Comparison of ENCODE assay signal across 8 mouse cellular contexts in the genomic region with DNA sequence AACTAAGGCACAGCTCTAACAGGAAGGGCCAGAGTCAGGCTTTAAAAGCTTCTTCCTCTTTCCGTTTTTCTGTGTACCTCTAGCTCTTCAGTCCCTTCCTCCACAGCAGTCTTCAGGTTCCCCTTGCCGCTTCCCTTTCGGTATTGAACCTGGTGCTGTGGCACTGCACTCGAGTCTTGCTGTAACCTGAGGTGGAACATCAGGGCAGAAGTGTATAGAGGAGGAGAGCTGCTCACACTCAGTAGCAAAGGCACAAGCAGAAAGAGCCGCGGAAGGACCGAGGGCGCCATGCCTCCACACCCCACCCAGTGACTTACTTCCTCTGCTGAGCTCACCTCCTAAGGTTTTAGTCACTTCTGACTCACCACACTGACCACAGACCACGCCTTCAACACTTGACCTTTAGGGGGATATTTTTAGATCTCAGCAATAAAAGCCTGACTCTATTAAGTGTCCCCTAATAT. TPM values are rescaled to one million over a fixed set of nuclear protein-coding genes. Genes with fewer than 3 reads are reported as not detected.
DNase-seq lines count a peak whose midpoint lies in the region; ATAC-seq and TF ChIP-seq lines count a peak whose summit lies in the region.

A gene (minus strand): TSS at position 321 of the 464 bp plus-strand sequence.

- H3K27me3 ChIP-seq in kidney, embryonic 15.5 days, result no peaks in the 10 kb centered on the region
- no peaks in the 10 kb centered on the region for H3K27me3 ChIP-seq in heart, embryonic 15.5 days
- H3K27me3 ChIP-seq in limb, embryonic 10.5 days (ENCODE audit: low read depth, poor library complexity, severe bottlenecking), result no peaks in the 10 kb centered on the region
- H3K27me3 ChIP-seq in midbrain, embryonic 10.5 days (ENCODE audit: low read depth, poor library complexity, severe bottlenecking), result no peaks in the 10 kb centered on the region
- H3K27me3 ChIP-seq in stomach, embryonic 16.5 days (ENCODE audit: control insufficient read depth, insufficient read depth, low read length), result no peaks in the 10 kb centered on the region

- no peaks in the 10 kb centered on the region for H3K4me1 ChIP-seq in kidney, embryonic 15.5 days
- peaks cover 23% of the 10 kb centered on the region for H3K4me1 ChIP-seq in bone marrow macrophage, adult 2 months (ENCODE audit: control insufficient read depth, insufficient read depth, low read length)
- 0 out of 2 replicates have a peak, but pooled peaks cover 3% of the 10 kb centered on the region for H3K4me1 ChIP-seq in heart, embryonic 15.5 days (replicated peaks)
- H3K4me1 ChIP-seq in limb, embryonic 10.5 days, result no peaks in the 10 kb centered on the region
- H3K4me1 ChIP-seq in midbrain, embryonic 10.5 days, result no peaks in the 10 kb centered on the region
- no peaks in the 10 kb centered on the region for H3K4me1 ChIP-seq in stomach, embryonic 16.5 days (ENCODE audit: control insufficient read depth, insufficient read depth, low read length)

- no peak for TF ChIP-seq POLR2A in bone marrow macrophage, adult 2 months (IDR thresholded peaks at IDR 0.05; ENCODE audit: borderline replicate concordance, low read depth, low read length)

- H3K9ac ChIP-seq in kidney, embryonic 15.5 days, result no peak within 1 kb of the TSS
- H3K9ac ChIP-seq in heart, embryonic 15.5 days, result no peak within 1 kb of the TSS
- no peak within 1 kb of the TSS for H3K9ac ChIP-seq in stomach, embryonic 16.5 days (ENCODE audit: low read length)

- H3K9me3 ChIP-seq in kidney, embryonic 15.5 days (replicated peaks), result no peaks in the 10 kb centered on the region
- no peaks in the 10 kb centered on the region for H3K9me3 ChIP-seq in heart, embryonic 15.5 days (replicated peaks)
- 0 out of 2 replicates have a peak, but pooled peaks cover 2% of the 10 kb centered on the region for H3K9me3 ChIP-seq in limb, embryonic 10.5 days (replicated peaks)
- no peaks in the 10 kb centered on the region for H3K9me3 ChIP-seq in midbrain, embryonic 10.5 days (replicated peaks)
- H3K9me3 ChIP-seq in stomach, embryonic 16.5 days (replicated peaks; ENCODE audit: control insufficient read depth, low read length), result no peaks in the 10 kb centered on the region; the same call in 1 of the 2 replicates

- H3K4me2 ChIP-seq in kidney, embryonic 15.5 days, result no peak within 1 kb of the TSS
- H3K4me2 ChIP-seq in heart, embryonic 15.5 days, result no peak within 1 kb of the TSS
- no peak within 1 kb of the TSS for H3K4me2 ChIP-seq in stomach, embryonic 16.5 days (ENCODE audit: low read depth, low read length)

- H3K27ac ChIP-seq in kidney, embryonic 15.5 days, result no peak within 1 kb of the TSS
- H3K27ac ChIP-seq in bone marrow macrophage, adult 2 months (ENCODE audit: insufficient read depth, low read depth, low read length), result peak within 1 kb of the TSS; percentile 98
- H3K27ac ChIP-seq in heart, embryonic 15.5 days, result no peak within 1 kb of the TSS
- no peak within 1 kb of the TSS for H3K27ac ChIP-seq in limb, embryonic 10.5 days
- H3K27ac ChIP-seq in midbrain, embryonic 10.5 days (replicated peaks), result no peak within 1 kb of the TSS
- H3K27ac ChIP-seq in stomach, embryonic 16.5 days (ENCODE audit: low read length), result 0 out of 2 replicates have a peak within 1 kb of the TSS, but pooled peaks have one; percentile 34

- ATAC-seq in kidney, embryonic 15.5 days (replicated peaks; ENCODE audit: low FRiP score), result no peak
- ATAC-seq in heart, embryonic 15.5 days (replicated peaks; ENCODE audit: insufficient number of reproducible peaks, insufficient read depth, low FRiP score, low read depth), result no peak
- no peak for ATAC-seq in stomach, embryonic 16.5 days (ENCODE audit: insufficient read depth, low FRiP score)

- DNase-seq in kidney, adult 11 months, result no peak
- no peak for DNase-seq in limb, embryonic 10.5 days (ENCODE audit: low spot score)
- no peak for DNase-seq in midbrain, embryonic 10.5 days (ENCODE audit: low spot score)
- DNase-seq in ovary, adult 18-20 months (ENCODE audit: low spot score), result no peak

- no peak within 1 kb of the TSS for H3K4me3 ChIP-seq in kidney, embryonic 15.5 days (replicated peaks)
- peak within 1 kb of the TSS; percentile 73 for H3K4me3 ChIP-seq in bone marrow macrophage, adult 2 months (ENCODE audit: insufficient read depth, low read length)
- H3K4me3 ChIP-seq in heart, embryonic 15.5 days, result no peak within 1 kb of the TSS
- H3K4me3 ChIP-seq in limb, embryonic 10.5 days, result no peak within 1 kb of the TSS
- no peak within 1 kb of the TSS for H3K4me3 ChIP-seq in midbrain, embryonic 10.5 days
- H3K4me3 ChIP-seq in stomach, embryonic 16.5 days (replicated peaks; ENCODE audit: low read length), result no peak within 1 kb of the TSS

- WGBS in kidney, embryonic 15.5 days, result 86% methylated on average over 9 of the region's 9 CpGs
- 74% methylated on average over 9 of the region's 9 CpGs for WGBS in heart, embryonic 15.5 days
- WGBS in limb, embryonic 10.5 days, result 87% methylated on average over 9 of the region's 9 CpGs
- WGBS in midbrain, embryonic 10.5 days, result 81% methylated on average over 9 of the region's 9 CpGs
- 81% methylated on average over 9 of the region's 9 CpGs for WGBS in stomach, embryonic 16.5 days

- no peak for TF ChIP-seq CTCF in bone marrow macrophage, adult 2 months (IDR thresholded peaks at IDR 0.05; ENCODE audit: low read depth, low read length)

- no peaks in the 10 kb centered on the region for H3K36me3 ChIP-seq in kidney, embryonic 15.5 days
- no peaks in the 10 kb centered on the region for H3K36me3 ChIP-seq in heart, embryonic 15.5 days
- no peaks in the 10 kb centered on the region for H3K36me3 ChIP-seq in limb, embryonic 10.5 days
- H3K36me3 ChIP-seq in midbrain, embryonic 10.5 days, result no peaks in the 10 kb centered on the region
- H3K36me3 ChIP-seq in stomach, embryonic 16.5 days (ENCODE audit: control insufficient read depth, insufficient read depth, low read length), result no peaks in the 10 kb centered on the region

RNA-seq across cellular contexts. Expression of the gene that starts here (rescaled TPM):
- 12.2 and 13.8 TPM in 2 replicates for polyA plus RNA-seq in kidney, embryonic 15.5 days (2015; fragmentation: Nextera tagmentation; extraction: Ambion mirVana)
- 43.0 and 43.6 TPM in 2 replicates for polyA plus RNA-seq in bone marrow macrophage, adult 2 months (2012; ENCODE audit: insufficient read depth, insufficient read length, missing spikeins)
- polyA plus RNA-seq in heart, embryonic 15.5 days (2015; fragmentation: Nextera tagmentation; extraction: Ambion mirVana), result 12.0 and 13.6 TPM in 2 replicates
- 11.8 and 16.1 TPM in 2 replicates for polyA plus RNA-seq in limb, embryonic 10.5 days (2016; fragmentation: Nextera tagmentation; extraction: Ambion mirVana)
- 10.3 and 15.8 TPM in 2 replicates for polyA plus RNA-seq in midbrain, embryonic 10.5 days (2016; fragmentation: Nextera tagmentation; extraction: Ambion mirVana)
- polyA plus RNA-seq in stomach, embryonic 16.5 days (2015; fragmentation: Nextera tagmentation; extraction: Ambion mirVana), result 14.4 and 14.7 TPM in 2 replicates

Comparison
In these comparisons a context has a peak if more than half of its experiments do, and no peak if none do; other contexts are left out.
1. H3K27ac ChIP-seq: peak in bone marrow macrophage, adult 2 months (single experiment) and stomach, embryonic 16.5 days (single experiment); none in kidney, embryonic 15.5 days (single experiment), heart, embryonic 15.5 days (single experiment), limb, embryonic 10.5 days (single experiment) and midbrain, embryonic 10.5 days (single experiment).